Mouse (Mus musculus) forebrain, embryonic 10.5 days (tissue): ENCODE measurements around the gene Vps50. TPM values are rescaled to one million over a fixed set of nuclear protein-coding genes. Genes with fewer than 3 reads are reported as not detected.
"Not testable (repeated sequence)": the region's sequence is repeated elsewhere in the genome, so short reads cannot be mapped to it uniquely, and the experiment has no call there.

Source experiments
- DNase-seq: peaks from one replicate; pipeline ENCODE4 v3.0.0-alpha.2; 2017; ENCODE audit warnings: low spot score; ENCODE audit errors: extremely low spot score
- H3K27ac ChIP-seq: fragments of 300-500 bp; sonication (generic); 2 replicates; pipeline ENCODE4 v1.5.1; 2016; ENCODE audit warnings: mild to moderate bottlenecking
- H3K27me3 ChIP-seq: fragments of 300-500 bp; sonication (generic); 2 replicates; pipeline ENCODE4 v1.6.1; 2016; ENCODE audit warnings: mild to moderate bottlenecking; ENCODE audit not compliant: poor library complexity, severe bottlenecking
- H3K36me3 ChIP-seq: fragments of 300-500 bp; sonication (generic); replicated peaks from 2 replicates; pipeline ENCODE4 v1.6.1; 2016; ENCODE audit warnings: mild to moderate bottlenecking, moderate library complexity
- H3K4me1 ChIP-seq: fragments of 300-500 bp; sonication (generic); 2 replicates; pipeline ENCODE4 v1.6.1; 2016
- H3K4me3 ChIP-seq: fragments of 300-500 bp; sonication (generic); 2 replicates; pipeline ENCODE4 v1.5.1; 2016; ENCODE audit warnings: mild to moderate bottlenecking, moderate library complexity
- H3K9me3 ChIP-seq: fragments of 300-500 bp; sonication (generic); 2 replicates; pipeline ENCODE4 v1.6.1; 2016; ENCODE audit warnings: mild to moderate bottlenecking, moderate library complexity
- WGBS: fragments of 180-500 bp; shearing (Covaris S2); methylation state at CpG from one replicate; pipeline ENCODE4 v1.1.7; 2016; 5-methylcytosine and 5-hydroxymethylcytosine counted together
- polyA plus RNA-seq: library from polyadenylated mRNA; unstranded; fragments of >200 nt; fragmentation: Nextera tagmentation; extraction: Ambion mirVana; gene quantifications from 2 replicates; pipeline ENCODE4 v1.2.1, GENCODE M21; 2016

The Vps50 gene
- polyA plus RNA-seq, 1 experiment from 2014 or later, result 37.2 TPM

DNA sequence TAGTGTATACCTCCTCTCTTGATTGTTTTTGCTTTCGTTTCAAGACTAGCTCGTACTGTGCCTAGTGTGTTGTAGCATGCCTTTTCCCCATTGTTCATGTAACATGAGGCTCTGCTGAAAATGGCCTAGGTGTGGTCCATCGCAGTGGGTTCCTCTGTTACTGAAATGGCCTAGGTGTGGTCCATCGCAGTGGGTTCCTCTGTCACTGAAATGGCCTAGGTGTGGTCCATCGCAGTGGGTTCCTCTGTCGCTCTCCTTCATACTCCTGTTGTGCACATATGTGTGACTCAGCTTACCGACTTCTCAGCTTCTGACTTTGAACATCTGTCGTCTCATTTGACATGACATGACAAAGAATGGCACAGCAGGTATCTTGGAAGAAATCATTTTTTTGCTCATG is 75.6 kb downstream of the Vps50 start:
- Histone ChIP-seq H3K27me3 (no peaks in the 10 kb centered on the region), H3K9me3 (no peaks in the 10 kb centered on the region), H3K36me3 (peaks cover 30% of the 10 kb centered on the region), H3K4me3 (no peak overlapping the region), H3K27ac (no peak overlapping the region), H3K4me1 (no peaks in the 10 kb centered on the region)
- 93% methylated on average over 8 of the region's 8 CpGs for WGBS
- no peak for DNase-seq

- 96% methylated on average over 1 of the region's 1 CpGs for WGBS
- no peak overlapping the region for H3K4me3 ChIP-seq
- no peaks in the 10 kb centered on the region for H3K27me3 ChIP-seq
- no peaks in the 10 kb centered on the region for H3K9me3 ChIP-seq
- no peaks in the 10 kb centered on the region for H3K4me1 ChIP-seq
- H3K27ac ChIP-seq, result no peak overlapping the region
- peaks cover 6% of the 10 kb centered on the region for H3K36me3 ChIP-seq
- no peak for DNase-seq
Measured at GRCm38 (mm10) chr6:3585402-3585801, 87.2 kb downstream of the Vps50 start.

DNA sequence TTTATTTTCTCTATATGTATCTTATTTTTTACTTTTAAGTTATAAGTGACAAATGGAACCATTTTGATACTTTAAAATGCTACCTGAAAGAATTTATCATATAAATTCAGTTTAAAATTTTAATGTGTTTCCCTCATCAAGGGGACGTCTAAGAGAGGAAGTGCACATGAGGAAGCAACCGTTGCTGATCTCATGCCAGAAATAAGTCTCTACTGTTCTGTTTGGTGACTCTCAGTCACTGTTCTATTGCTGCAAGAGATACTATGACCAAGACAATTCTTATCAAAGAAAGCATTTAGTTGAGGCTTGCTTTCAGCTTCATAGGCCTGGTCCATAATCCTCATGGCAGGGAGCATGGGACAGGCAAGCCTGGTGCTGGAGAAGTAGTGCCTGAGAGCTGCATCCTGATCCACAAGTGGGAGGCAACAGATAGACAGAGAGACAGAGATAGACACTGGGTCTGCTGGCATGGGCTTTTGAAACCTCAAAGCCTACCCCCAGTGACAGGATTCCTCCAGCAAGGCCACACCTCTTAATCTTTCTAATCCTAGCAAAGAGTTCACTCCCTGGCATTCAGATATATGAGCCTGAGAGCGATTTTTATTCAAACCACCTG is 92.2 kb downstream of the Vps50 start:
- DNase-seq, result no peak
- H3K4me1 ChIP-seq, result no peaks in the 10 kb centered on the region
- no peaks in the 10 kb centered on the region for H3K9me3 ChIP-seq
- H3K36me3 ChIP-seq, result peaks cover 17% of the 10 kb centered on the region
- H3K4me3 ChIP-seq, result no peak overlapping the region
- H3K27me3 ChIP-seq, result no peaks in the 10 kb centered on the region
- no peak overlapping the region for H3K27ac ChIP-seq
- 88% methylated on average over 3 of the region's 3 CpGs for WGBS

- Histone ChIP-seq H3K4me3 (no peak overlapping the region), H3K36me3 (peaks cover 21% of the 10 kb centered on the region), H3K27me3 (no peaks in the 10 kb centered on the region), H3K27ac (no peak overlapping the region), H3K9me3 (no peaks in the 10 kb centered on the region), H3K4me1 (no peaks in the 10 kb centered on the region)
- whole genome bisulfite sequencing, result 91% methylated on average over 1 of the region's 1 CpGs
- no peak for DNase-seq
Measured at GRCm38 (mm10) chr6:3594246-3594645, 96.1 kb downstream of the Vps50 start.

GRCm38 (mm10) chr6:3612827-3613226 is 114.6 kb downstream of the Vps50 start:
- no peak overlapping the region for H3K27ac ChIP-seq
- DNase-seq, result no peak
- H3K4me1 ChIP-seq, result no peaks in the 10 kb centered on the region
- H3K27me3 ChIP-seq, result no peaks in the 10 kb centered on the region
- no peak overlapping the region for H3K4me3 ChIP-seq
- WGBS, result 93% methylated on average over 2 of the region's 2 CpGs
- no peaks in the 10 kb centered on the region; the same call in 1 of the 2 replicates for H3K9me3 ChIP-seq
- no peaks in the 10 kb centered on the region for H3K36me3 ChIP-seq

- not testable (repeated sequence) for H3K4me3 ChIP-seq, H3K9me3 ChIP-seq, DNase-seq, H3K27me3 ChIP-seq, H3K27ac ChIP-seq, H3K36me3 ChIP-seq, H3K4me1 ChIP-seq
- 64% methylated on average over 11 of the region's 13 CpGs for WGBS
Measured at GRCm38 (mm10) chr6:3620428-3621387, 122.5 kb downstream of the Vps50 start.

Other genes with a start within 250 kb of the Vps50 start
- gene Samd9l, start 98.8 kb upstream of the Vps50 start, polyA plus RNA-seq, result 0.05 and 0.12 TPM in 2 replicates
- gene Hepacam2, start 84 bp upstream of the Vps50 start, polyA plus RNA-seq, result 0.58 and 0.77 TPM in 2 replicates